16 mouse cellular contexts compared by ENCODE assay signal in genomic region chr4:150262301-150262700, GRCm38 (mm10).
"Had no signal": no experiment of that assay in that cellular context is flagged by ENCODE, and none has a peak within 500 bp of the region (broad histone marks: within the 10 kb centered on the region; RNA-seq: fewer than 3 reads in every experiment).

No protein-coding gene starts in this region.

- H3K4me3 ChIP-seq: midbrain, embryonic 10.5 days; midbrain, embryonic 12.5 days; myocyte had no signal

- DNase-seq: lung, adult 18-20 months; lung, embryonic 14.5 days; lung, postnatal 10 days; midbrain, embryonic 14.5 days; retina, postnatal 1 day; right cerebral cortex, adult 18-20 months; right cerebral cortex, postnatal 25 days; right cerebral cortex, postnatal 4 days; spleen, adult 18-20 months; thymus, adult 18-20 months; thymus, postnatal 14 days; thymus, postnatal 36 days had no signal

- H3K36me3 ChIP-seq: midbrain, embryonic 12.5 days had no signal

- H3K4me2 ChIP-seq: lung, embryonic 14.5 days; midbrain, embryonic 12.5 days had no signal

- H3K9me3 ChIP-seq: midbrain, embryonic 10.5 days; midbrain, embryonic 12.5 days had no signal

- H3K9ac ChIP-seq: lung, embryonic 14.5 days; midbrain, embryonic 12.5 days had no signal

- H3K27ac ChIP-seq: midbrain, embryonic 10.5 days; midbrain, embryonic 12.5 days had no signal

- ATAC-seq: midbrain, embryonic 16.5 days had no signal
